Mouse (Mus musculus) retina, postnatal 7 days (tissue): ENCODE data around the gene Xaf1.
"Not testable (repeated sequence)": the region's sequence is repeated elsewhere in the genome, so short reads cannot be mapped to it uniquely, and the experiment has no call there.

ENCODE experiments used
- DNase-seq: peaks from one replicate; pipeline ENCODE4 v3.0.0-alpha.2; 2012; ENCODE audit warnings: low read depth, low spot score

Gene Xaf1

DNA sequence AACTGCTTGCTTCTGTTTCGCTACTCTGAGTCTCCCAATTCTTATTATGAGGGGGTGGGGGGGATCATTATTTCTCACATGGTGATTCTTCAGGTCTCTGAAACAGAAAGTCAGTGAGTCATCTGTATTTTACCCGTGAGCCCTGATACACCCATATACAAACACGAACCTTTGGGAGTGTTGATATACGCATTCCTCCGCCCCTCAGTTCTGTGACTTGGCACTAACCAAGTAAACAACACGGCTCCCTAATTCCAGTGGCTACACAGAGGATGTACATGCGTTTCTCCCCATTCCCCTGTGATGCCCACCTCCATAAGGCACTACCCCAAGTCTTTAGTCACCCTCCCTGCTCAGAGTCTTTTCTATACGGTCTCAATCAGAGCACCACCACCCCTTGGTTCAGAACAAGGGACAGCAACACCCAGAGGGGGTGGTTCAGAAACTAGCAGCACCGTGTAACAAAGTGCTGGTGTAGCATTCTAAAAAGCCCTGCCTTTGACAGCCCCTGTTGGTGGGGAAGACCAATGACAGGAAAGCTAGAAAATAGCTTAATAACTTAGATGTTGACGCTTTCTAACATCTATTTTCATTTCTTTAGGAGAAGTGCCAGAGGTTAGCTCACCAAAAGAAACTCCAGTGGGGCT is 10.0 kb downstream of the Xaf1 start:
- DNase-seq = no peak

DNA sequence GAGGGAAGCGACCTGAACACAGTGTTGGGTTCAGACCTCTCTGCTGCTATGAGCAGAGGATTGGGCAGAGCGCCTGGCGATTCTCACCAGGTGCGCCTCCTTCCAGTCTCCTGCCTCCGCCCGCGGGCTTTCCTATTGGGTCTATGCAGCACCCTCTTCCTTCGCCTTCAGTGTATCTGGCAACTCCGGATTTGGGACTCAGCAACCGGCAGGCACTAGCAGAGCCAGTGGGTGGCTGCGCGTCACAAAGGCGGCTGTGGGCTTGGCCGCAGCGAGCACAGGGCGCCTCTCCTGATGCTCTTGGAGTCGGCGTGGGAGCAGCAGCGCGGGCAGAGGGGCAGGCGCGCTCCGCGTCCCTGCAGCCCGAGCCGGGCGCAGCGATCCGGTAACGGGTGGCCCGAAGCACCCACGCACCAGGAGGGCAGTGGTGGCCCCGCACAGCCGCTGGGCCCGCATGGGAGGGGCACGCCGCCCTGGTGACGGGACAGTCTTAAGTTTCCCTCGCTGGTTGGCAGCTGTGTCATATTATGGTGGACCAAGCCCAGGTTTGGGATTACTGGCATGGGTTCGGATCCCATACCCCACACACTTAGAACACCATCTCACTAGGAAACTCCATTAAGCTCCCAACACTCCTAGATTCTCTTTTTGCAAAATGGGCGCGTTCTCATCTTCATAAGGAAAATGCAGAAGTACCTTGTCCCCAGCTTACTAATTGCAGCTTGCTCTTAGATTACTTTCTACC is 12.9 kb downstream of the Xaf1 start, which contains the start of gene Fbxo39:
Fbxo39 (plus strand) TSS at position 294 of the 745 bp plus-strand sequence.
- DNase-seq = no peak

DNA sequence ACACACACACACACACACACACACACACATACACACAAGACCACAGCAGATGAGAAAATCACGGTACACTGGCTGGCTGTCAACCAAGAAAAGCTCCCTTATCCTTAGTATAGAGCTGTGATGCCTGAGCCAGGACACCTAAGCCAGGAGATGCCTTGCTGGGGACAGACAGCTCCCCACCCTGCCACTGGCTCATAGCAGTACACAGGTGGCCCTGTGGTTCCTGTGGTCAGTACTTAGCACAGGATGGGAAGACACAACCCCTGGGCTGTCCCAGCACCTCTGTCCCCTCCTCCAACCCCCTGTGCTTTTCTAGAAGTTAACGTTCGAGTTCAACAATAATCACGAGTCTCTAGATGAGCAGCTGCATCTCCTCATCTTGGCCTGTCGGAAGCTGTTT is 16.6 kb downstream of the Xaf1 start:
- no peak for DNase-seq

DNA sequence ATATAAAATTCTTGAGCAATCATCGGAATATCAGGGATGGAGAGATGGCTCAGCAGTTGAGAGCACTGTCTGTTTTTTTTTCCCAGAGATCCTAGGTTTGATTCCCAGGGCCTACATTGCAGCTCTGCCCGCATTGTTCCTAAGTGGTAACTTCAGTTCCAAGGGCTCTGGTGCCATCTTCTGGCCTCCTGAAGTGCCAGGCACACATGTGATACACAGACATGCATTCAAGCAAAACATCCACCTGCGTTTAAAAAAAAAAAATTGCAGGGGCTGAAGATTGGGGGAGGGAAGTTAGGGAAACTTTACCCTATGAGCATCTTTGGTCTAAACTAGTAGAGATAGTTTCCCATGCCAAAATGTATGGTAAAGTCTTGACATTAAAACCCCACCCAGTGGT is 23.0 kb downstream of the Xaf1 start:
- no peak for DNase-seq

DNA sequence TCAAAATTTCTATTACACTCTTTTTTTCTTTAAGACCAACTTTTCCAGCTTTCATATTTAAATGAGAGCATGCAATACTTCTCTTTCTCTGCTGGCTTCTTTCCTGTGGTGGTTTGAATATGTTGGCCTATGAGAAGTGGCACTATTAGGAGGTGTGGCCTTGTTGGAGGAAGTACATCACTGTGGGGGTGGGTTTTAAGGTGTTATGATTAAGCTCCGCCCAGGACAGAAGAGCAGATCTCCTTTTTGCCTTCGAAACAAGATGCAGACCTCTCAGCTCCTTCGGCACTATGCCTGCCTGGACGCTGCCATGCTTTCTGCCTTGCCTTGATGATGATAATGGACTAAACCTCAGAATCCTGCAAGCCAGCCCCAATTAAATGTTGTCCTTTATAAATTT is 24.3 kb downstream of the Xaf1 start:
- no peak for DNase-seq

DNA sequence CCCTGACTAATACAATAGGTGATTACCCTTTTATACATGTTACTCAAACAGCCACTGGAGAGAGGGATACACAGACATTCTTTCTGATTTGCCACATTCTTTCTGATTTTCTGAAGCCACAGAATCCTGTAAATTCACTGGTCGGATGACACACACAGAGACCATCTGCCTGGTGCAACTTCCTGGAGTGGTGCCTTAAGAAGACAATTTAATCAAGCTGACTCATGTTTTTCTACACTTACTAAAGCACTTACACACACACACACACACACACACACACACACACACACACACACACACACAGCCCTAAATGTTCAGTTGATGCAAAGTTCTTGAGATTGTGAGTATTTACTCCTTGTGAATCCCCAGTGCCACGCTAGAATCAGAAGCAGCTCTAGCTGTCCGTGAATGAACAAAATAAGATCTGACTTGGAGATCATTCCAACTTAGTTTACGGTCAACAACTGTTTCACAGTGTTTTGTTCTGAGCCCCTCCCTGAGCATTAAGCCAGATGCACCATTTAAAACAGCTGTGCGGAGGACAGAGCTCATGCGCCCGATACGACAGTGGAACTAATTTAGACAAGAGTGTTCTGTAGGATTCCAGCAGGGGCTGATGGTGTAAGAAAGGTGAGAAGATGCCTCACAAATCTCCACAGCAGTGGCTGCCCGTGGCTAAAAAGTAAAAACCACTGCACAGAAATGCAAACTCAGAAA is 31.7 kb downstream of the Xaf1 start:
- DNase-seq = no peak

DNA sequence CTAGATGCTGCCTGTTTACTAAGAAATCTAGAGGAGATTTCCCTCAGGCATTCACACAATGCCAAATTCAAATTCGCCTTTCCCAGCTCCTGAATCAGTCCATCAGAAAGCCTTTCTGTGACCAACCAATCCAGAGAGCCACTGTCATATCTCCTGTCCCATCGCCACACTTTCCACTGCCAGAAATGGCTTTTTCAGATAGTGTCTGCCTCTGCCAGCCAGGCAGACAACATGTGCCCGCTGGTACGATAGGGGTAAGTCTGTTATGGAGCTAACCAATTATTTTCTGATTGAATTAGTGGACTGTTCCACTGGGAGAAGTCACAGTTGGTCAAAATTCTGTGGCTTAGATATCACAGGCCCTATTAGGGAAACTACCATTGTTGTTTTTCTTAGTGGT is 33.2 kb downstream of the Xaf1 start:
- DNase-seq = no peak

DNA sequence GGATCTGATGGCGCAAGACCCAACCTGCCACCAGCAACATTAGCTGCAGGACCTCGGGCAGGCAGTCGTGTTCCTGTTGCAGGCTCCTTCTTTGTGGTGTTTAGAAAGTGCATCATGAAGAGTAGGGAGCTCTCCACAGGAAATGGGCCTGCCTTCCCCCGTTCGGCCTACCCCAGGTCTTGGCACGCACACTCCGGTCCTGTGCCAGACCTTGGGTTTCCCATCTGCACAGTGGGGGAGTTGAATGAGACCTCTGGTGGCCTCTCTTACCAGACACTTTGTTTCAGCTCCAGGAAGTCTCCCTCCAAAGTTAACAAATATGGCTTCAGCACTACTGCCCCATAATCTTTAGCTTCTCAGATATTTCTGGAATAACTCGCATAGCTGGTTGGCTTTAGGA is 35.3 kb downstream of the Xaf1 start:
- DNase-seq = no peak

DNA sequence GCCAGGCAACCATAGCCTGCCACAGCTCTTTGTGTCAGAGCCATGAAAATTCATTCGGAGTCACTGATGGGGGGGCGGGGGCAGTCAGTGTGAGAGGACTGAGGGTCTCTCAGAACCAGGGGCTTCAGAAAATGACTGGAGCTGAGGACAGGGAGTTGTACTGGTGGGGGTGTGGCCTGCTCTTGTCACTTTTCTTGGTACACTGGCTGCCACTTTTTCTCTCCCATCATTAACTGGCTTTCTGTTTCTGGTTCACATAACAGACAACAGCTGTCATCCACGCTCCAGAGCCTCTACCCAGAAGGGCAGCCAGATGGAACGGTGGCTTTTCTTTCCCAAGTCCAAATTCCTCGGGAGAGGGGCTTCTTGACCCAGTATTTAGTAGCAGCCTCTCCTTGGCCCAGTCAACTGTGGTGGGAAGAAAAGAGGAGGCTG is 37.0 kb downstream of the Xaf1 start:
- DNase-seq = no peak

DNA sequence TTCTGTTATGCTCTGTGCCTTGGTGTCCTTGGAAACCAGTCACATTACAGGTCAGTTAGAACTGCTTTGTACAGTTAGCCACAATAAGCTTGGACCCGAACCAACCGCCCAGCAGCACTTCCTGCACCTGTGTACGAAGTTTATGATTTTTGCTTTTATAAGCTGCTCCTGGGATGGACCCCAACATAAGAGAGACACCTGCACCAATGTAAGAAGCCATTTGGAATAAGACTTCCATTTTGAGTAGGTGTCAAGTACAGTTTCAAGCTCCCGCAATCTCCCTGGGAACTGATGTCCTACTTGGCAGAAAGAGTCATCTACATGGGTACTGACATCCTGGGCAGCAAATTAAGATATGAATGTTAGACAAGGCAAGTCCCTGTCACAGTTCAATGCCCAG is 38.3 kb downstream of the Xaf1 start:
- no peak for DNase-seq

DNA sequence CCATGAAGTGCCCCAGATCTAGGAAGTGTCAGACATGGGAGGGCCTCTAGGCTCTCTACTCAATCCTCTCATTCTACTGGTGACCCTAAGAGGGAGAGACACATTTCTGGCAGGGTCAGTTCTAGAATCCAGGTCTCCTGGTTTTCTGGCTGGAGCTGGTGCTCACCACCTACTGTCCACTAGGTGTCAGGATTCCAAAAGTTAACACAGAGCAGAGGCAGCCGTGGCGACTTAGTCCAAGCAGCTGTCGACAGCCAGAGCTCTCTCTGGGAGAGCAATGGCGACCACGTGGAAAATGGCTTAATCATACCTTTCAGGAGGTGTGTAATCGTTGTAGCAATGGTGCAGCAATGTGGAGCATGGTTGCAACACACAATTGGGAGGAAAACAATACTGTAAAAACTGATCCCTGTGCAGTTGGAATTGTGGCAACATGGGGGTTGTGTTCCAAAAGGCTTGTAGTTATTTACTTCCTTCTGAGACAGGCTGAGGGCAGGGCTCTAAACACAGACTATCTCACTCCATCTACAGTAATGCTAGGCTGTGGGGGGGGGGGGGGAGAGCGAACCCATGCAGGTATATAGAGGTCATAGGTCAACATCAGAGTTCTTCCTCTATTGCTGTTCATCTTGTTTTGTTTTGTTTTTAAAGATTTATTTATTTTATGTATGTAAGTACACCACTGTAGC is 41.3 kb downstream of the Xaf1 start:
- DNase-seq = peak; percentile 62

DNA sequence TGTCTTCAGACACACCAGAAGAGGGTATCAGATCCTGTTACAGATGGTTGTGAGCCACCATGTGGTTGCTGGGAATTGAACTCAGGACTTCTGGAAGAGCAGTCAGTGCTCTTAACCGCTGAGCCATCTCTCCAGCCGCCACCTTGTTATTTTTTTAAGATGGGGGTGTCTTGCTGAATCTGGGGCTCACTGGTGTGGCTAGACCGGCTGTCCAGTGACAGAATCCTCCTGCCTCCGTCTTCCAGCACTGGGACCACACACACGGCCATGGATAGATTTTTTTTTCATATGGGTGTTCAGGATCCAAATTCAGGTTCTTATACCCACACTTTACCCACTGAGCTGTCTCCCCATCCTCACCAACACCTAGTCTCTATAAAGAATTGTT is 41.8 kb downstream of the Xaf1 start:
- not testable (repeated sequence) for DNase-seq

DNA sequence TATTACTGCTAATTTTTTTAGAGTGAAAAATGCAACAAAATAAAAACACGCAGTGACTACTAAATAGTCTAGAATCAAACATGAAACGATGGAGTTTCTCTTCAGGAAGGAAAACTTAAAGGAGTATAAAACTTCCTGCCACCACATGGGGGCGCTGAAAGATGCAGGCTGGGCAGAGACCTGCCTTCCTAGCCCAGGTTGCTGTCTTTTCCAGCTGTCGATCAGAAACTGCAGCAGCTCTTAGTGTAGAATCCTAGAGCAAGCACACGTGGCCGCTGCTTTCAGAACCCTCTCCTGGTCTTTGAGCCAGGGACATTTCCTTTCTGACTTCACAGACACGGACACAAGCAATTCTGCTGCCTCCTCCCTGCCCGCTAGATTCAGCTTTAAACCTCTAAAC is 42.5 kb downstream of the Xaf1 start:
- peak; percentile 43 for DNase-seq

DNA sequence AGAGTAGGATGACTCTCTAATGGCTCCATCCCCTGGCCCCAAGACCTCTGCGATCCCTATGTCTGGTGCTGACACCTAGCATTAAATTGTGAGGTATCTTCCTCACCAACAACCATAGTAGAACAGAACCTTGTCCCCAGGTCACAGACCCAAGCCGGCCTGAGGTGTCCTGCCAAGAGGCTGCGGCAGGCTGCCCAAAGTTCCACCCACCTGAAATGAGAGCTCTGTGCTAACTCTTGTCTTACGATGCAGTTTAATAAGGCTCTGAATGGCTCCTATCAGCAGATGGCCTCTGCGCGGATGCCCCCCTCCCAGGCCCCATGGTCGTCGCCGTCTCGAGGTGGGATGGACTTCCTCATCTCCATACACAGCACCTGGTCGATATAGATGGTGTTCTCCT is 43.1 kb downstream of the Xaf1 start:
- no peak for DNase-seq

DNA sequence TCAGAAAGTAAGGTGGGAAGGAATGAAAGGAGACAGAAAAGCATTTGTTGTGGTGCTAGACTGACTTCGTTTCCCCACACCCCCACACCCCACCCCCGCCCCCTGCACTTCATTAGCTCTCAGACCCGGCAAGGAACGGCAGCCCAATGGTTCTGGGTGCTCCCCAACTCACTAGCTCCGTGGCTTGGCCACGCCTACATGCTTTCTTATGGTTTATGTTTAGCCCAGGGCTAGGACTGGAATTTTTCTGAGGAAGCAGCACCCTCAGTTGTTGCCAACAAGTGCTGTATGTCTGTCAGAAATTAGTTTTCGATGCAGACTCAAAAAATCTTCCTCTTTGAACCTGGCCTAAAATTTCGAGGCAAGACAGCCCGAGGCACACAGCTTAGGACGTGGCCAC is 47.1 kb downstream of the Xaf1 start:
- no peak for DNase-seq

DNA sequence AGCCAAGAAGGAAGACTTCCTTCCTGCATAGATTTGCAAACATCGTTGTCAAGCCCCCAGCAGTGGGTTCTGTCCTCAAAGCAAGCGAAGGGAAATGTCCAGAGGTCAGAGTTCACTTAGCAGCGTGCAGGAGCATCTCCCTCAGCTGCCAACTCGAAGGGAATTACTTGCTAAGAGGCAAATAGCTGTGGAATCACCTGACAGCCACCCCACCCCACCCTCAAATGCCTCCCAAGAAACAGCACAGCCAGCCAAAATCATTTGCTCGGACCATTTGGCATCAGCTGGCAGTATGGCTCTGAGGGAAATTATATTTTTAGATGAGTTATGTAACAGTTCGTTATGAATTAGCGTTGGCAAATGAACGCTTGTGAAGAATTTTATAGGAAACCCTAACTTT is 47.6 kb downstream of the Xaf1 start:
- no peak for DNase-seq

DNA sequence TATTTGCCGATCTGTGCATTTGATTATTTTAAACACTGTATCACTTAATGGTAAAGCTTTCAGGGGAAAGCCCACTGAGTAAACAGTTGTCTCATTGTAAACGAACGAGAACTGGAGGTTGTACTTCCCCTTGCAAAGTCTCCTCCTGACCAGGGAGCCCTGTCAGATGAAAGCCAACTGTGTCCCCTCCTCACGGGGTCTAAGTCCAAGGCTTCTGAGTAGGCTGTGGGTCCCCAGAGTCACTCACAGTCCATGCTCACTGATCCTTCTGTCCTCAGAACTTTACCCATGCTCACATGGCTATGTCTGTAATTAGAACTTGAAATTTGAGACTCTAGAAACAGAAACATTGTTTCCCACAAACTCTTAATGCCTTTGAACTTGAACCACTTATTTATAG is 48.2 kb downstream of the Xaf1 start:
- no peak for DNase-seq

DNA sequence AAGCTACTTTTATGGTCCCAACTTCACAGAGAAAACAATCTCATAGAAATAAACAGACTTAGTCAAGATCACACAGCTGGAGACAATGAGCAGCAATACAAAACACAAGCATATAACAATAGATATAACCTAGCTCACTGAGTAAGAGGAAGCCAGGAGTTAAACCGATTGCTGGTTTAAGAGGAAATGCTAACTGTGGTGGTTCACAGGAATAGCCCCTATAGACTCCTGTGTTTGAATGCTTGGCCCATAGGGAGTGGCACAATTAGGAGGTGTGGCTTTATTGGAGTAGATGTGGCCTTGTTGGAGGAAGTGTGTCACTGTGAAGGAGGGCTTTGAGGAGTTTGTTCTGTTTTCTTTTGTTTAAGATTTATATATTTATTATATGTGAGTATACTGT is 50.8 kb downstream of the Xaf1 start:
- no peak for DNase-seq

DNA sequence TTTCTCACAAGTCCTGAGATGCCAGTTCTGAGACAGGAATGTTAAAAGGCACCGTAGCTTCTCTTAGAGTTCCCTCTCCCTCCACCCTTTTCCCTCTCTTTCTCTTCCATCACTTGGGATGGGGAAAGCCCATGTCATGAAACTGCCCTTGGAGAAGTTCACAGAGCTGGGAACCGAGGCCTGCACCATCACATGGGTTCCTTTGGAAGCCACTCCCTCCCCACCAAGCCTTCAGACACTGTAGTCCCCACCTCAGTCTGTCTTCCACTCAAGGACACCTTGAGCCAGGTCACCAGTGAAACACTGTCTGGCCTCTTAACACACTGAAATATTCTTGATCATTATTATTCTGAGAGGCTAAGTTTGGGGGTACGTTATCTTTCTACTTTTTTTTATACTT is 51.8 kb downstream of the Xaf1 start:
- DNase-seq = no peak

DNA sequence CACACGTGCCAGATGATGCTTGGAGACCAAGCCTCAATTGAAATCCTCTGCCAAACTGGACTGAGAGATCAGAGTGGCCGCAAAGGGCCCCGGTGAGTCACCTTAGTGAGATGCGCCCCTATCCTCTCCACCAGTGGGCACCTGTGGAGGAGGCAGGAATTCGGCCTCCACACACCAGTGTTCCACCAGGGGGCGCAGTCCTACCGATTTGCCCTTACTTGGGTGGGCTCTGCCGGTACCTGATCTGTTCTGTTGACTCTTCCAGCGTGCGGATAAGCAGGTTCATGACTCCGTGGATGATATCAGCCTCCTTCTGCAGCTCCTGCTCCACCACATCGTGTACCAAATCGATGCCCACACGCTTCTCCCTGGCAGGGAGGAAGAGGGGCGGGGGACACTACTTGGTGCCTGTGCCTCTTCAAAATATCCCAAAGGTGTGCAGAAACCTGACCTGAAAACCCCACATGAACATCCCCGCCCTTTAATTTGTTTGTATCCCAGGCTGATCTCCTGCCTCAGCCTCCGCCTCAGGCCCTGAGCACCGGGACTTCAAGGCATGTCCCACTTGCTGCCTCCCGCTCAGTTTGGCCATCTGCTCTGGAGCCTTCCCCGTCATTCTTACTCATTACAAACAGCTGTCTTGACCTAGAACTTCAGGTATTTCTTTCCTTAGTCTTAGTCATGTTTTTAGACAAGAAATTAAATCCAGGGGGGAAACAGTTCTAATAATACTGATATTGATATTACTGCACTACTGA is 53.7 kb downstream of the Xaf1 start:
- DNase-seq = peak; percentile 67
